Mouse (Mus musculus) liver, adult 2 months (tissue): ENCODE measurements around the gene Wdr76.
"Not testable (repeated sequence)": the region's sequence is repeated elsewhere in the genome, so short reads cannot be mapped to it uniquely, and the experiment has no call there.

ENCODE experiments used
- CTCF ChIP-seq: fragments of 200-500 bp; IDR thresholded peaks from 2 replicates; pipeline ENCODE4 v1.5.1; 2011; ENCODE audit warnings: low read depth, low read length, control low read depth
- POLR2A ChIP-seq: fragments of 200-500 bp; IDR thresholded peaks from 2 replicates; pipeline ENCODE4 v1.6.1; 2011; ENCODE audit warnings: low read length, control low read depth; ENCODE audit not compliant: insufficient read depth; ENCODE audit errors: extremely low read depth

- TF ChIP-seq CTCF, POLR2A: not testable (repeated sequence)
These were observed 37.5 kb upstream of the Wdr76 start for GRCm38 (mm10) chr2:121468982-121469381.
